Mouse (Mus musculus) left cerebral cortex, postnatal 25 days (tissue): ENCODE results near the gene Tnni2. TPM values are rescaled to one million over a fixed set of nuclear protein-coding genes. Genes with fewer than 3 reads are reported as not detected.
A peak's percentile ranks its signal among the peaks of the same experiment; 100 is the strongest.

Experiments
- DNase-seq, 2 experiments: peaks; one replicate each; pipeline ENCODE4 v3.0.0; 2022; ENCODE audit warnings: low spot score in 2 of 2, mixed read lengths in 1 of 2
- intact Hi-C: fragments of 180-260 bp; cut with DNase I; formaldehyde crosslinking; loops from one replicate; pipeline ENCODE4 v1.15.1; 2025
- total RNA-seq, 2 experiments: library from RNA; stranded (reverse); gene quantifications; 2 replicates each; pipeline ENCODE4 v1.2.3; 2021

The Tnni2 gene
- total RNA-seq, 2 experiments from 2014 or later, result not detected

DNA sequence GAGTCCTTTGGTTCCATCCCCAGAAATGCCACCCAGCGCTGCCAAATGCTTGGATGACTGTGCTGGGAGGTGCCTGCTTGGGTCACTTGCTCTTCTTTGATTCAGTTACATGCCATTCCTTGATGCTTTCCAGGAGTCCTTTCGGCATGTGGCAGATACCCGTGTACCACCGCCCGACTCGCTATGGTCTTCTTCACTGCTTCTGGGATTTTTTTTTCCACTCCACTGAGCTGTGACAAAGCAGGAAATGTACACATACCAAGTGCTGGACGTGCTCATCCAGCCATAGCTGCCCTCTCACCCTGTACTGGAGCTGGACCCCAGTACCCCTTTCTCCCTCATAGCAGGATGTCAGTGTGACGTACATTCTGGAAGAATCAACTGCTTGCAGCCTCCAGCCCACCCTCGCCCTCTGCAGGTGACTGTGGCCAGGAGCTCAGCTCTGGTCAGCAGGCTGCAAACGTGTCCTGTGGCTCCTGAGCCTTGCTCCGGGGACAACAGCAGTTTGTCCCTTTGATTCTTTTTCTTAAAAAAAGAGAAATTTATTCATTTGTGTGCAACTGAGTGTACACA, 15.9 kb upstream of the Tnni2 start:
- DNase-seq, result no peak
- intact Hi-C loops, result no loop called here

DNA sequence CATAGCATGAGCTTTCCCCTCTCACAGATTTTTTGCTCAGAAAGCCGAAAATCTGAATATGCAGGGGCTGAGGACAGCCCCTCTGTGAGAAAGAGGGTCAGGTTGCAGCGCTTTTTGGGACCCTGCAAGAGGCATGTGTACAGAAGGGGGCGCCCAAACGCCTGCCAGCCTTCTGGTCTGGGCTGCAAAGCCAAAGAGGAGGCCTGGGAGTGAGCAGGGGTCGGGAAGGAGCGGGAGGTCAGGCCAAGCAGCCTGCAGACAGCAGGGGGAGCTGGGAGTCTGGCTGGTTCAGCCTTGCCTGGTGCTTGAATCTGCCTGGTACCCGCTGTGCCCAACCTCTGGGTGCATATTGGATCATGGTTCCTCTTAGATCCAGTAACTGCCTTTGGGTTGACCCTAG, 13.4 kb upstream of the Tnni2 start:
- intact Hi-C loops, result no loop called here

DNA sequence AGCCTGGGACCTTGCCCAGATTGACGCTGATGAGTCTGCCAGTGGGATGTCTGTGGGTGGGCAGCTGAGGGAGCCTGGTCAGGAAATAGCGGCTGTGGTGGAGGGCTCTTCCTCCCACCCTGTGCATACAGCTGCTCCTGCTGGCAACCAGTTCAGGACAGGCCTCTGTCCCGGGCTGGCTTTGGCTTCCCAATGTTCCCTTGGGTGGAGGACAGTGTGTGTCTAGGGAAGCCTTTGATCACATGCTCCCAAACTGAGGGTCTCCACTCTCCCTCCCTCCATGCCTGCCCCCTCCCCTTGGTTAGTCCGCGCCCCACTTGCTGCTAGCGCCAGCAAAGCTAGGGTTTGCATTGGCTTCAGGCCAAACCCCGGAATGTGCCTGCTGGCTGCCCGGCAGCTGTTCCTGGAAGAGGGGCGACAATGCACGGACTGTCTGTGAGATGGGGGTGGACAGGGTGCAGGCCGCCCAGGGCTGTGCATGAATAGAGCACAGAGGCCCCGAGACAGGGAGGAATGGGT, 11.4 kb upstream of the Tnni2 start:
- DNase-seq, result peak; percentile 40 to 46
- intact Hi-C loops, result no loop called here

More for the DNA sequence above, 13.4 kb upstream of the Tnni2 start:
- no peak for DNase-seq

DNA sequence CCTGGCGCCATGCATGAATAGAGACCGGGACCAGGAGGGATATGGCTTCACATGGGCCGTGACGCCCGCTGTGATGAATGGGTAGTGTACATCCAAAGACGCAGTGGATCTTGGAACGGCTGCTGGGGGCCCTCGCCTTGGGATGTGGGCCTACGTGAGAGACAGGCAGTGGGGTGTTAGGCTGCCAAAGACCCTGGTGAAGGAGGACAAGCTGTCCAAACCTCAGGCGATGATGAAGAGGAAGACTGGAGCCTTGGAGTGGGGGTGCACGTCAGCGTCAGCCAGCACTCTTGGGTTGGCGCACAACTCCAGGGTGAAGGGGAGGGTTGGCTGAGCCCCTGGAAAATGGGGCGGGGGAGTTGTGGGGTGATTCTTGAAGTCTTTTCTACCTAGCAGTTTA, 10.5 kb upstream of the Tnni2 start:
- no peak for DNase-seq
- intact Hi-C loops, result no loop called here

DNA sequence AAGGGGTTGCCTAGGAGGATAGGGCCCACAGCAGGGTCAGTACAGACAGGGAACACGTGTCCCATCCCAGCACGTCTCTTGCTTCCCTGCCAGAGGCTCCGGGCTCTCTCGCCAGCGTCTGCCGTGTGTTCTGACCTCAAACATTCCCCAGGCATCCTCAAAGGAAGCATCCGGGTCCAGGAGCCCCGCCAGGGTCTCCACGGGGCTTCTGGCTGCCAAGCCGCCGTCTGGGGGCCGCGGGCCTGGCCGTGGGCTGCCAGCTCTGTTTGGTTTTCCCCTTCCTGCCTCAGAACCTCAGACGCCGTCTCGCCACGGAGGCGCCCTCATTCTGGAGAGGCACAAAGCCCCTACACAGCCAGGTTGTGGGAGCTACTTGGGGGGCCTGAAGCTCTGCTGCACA, 8.0 kb upstream of the Tnni2 start:
- intact Hi-C loops, result no loop called here
- DNase-seq, result no peak

DNA sequence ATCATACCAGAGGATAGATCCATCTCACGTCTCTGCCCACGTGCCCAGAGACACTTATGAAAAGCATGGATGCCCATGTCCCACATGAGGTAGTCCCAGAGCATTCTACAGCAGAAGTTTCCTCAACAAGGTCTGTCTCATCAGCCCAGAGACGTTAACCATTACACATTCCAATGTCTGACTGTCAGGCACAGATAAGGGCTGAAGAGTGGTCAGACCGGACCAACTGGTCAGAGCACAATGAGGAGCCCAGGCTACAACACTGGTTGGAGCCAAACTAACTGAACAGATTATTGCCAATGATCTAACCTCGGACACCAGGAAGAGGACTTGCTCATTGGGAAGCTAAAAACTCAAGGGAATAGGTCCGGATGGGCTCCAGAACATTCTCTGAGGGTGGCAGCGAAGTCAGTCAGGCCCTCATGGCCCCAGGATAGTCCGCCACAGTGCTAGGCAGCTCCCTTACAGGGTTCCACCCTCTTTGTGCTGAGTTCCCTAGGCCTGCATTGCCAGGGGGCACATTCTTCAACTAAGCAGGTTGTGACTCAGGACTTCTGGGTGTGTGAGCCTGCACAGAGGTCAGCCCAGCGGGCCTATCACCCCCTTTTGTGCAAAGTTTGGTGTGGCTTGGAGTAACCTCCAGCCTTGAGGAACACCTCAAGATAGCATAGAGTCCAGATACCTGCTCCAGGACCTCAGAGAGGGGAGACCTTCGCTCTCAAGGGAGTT, 7.3 kb upstream of the Tnni2 start, which contains the start of gene Syt8:
Gene Syt8 (plus strand): TSS at position 714 of the 729 bp plus-strand sequence.
- no peak for DNase-seq
- intact Hi-C loops, result no loop called here

DNA sequence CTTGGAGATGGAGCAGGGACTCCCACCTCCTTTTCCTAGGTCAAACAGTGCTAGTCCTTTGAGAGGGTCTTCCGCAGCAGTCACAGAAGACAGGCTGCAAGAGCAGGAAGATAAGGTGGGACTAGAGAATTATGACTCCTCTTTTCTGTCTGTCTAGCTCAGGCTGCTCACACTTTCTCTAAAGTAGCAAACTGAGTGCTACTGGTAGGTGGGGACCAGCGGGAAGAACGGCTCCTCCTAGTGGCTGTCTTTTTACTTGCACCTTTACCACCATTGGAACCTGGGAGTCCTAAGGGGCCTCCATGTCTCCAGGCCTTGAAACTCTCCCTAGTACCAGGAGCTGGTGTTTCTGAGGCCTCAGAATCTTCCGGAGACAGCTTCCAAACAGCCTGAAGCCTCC, 6.1 kb upstream of the Tnni2 start:
- peak; percentile 57 to 78 for DNase-seq
- intact Hi-C loops, result loop anchor here (1.0 kb wide), 1 partner anchor 101 kb away; no protein-coding TSS in a partner anchor

DNA sequence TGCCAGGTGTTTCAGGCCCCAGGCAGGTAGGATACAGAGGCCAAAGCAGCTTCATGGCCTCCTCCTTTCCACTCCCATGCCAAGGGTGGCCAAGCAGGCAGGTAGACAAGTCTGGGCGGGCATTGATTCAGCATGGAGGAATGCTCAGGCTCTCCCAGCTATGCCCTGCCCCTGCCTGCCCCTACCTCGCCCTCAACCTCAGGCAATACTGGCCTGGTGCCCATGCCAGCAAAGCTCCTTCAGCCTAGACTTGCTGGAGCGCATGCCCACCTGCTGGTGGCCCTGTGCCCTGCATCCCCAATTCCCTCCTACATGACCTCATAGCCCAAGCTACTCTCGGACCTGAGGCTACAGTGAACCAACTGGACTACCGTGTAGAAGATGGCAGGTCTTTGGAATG, 4.3 kb upstream of the Tnni2 start:
- DNase-seq, result no peak
- intact Hi-C loops, result no loop called here

DNA sequence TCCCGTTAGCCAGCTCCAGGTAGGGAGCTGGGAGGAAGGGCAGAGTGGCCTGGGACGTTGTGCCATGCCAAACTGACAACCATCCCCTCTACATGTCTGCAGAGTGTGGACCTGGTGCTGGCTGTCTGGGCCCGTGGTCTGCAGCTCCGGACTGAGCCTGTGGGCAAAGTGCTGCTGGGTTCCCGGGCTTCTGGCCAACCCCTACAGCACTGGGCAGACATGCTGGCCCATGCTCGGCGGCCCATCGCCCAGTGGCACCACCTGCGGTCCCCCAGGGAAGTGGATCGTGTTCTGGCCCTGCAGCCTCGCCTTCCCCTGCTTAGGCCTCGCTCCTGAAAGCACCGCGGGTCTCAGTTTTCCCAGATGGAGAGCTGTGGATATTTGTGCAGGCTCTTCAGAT, 1.6 kb upstream of the Tnni2 start:
- DNase-seq, result no peak
- intact Hi-C loops, result loop anchor here (1.0 to 5.0 kb wide), 4 partner anchors 57 to 232 kb away; no protein-coding TSS in a partner anchor

DNA sequence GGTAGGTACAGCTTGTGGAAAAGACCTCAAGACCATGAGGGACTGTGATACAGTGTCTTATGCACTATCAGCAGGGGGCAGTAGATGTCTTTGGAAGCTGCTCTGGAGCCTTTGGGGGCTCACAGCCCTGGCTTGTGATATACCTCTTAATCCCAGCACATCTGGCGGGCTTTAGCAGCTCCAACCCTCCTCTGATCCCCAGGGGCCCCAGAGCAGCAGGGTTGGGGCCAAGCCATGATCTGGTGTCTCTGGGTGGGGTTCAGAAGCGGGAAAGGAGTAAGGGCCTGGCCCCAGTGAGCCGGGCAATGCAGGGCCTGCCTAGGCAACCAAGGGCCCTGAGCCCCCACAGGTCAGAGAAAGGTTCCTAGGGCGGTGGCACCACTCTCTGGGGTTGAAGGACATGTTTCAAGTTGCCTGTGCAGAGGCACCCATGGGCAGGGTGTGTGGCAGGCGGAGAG, 922 bp upstream of the Tnni2 start:
- intact Hi-C loops, result loop anchor here (1.0 to 5.0 kb wide), 4 partner anchors 56 to 232 kb away; no protein-coding TSS in a partner anchor
- peak; percentile 33 to 39 for DNase-seq

DNA sequence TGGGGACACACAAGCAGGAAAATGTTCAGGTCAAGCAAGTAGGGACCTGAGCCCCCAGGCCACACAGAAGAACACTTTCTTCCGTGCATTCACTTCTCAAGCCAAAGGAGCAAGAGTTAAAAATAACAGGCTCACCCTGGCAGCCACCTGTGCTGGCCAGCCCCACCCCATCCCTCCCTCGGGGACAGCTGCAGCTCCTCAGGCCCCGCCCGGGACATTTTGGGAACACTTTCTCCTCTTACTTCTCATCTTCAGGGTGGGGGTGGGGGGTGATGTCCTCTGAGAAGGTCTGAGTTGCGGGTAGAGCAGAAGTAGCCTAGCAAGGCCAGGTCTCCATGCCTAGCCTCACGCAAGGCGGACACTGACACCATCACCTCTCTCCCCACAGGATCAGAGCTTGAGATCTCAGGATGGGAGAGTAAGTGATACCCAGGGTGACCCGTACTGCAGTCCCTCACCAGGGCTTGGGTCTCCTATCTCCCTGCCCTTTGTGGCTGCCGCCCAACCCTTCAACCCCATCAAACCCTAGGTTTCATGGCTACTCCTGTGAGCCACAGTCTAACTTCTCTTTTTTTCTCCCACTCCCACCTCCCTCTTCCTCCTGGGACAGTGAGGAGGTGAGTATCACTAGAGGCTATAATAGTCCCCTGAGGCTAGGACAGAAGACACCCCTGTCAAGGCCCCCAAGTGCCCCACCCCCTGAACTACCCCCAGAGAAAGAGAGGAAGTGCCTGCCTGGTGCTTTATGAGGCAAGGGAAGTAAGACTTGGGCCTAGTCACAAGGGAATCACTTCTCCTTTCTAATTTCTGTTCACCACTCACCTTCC, 686 bp downstream of the Tnni2 start:
- intact Hi-C loops, result loop anchor here (5.0 kb wide), 2 partner anchors 95 to 230 kb away; no protein-coding TSS in a partner anchor
- DNase-seq, result no peak

DNA sequence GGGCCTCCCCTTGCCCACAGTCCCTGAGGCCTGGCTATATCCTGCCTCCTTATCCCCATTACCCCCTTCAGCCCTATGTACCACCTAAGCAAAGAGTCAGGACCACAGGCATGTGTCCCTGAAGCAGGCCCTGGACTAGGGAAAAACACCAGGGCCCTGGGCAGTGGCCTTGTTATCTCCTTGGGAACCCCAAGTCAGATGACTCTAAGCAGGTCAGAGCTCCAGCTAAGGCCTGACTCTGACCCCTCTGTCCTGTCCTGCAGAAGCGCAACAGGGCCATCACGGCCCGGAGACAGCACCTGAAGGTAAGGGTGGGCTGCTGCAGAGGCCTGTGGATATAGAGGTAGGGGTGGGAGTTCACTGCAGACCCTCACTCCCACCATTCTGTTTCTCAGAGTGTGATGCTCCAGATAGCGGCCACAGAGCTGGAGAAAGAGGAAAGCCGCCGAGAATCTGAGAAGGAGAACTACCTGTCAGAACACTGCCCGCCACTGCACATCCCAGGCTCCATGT, 1.4 kb downstream of the Tnni2 start:
- no peak for DNase-seq
- intact Hi-C loops, result loop anchor here (5.0 kb wide), 2 partner anchors 94 to 229 kb away; no protein-coding TSS in a partner anchor

DNA sequence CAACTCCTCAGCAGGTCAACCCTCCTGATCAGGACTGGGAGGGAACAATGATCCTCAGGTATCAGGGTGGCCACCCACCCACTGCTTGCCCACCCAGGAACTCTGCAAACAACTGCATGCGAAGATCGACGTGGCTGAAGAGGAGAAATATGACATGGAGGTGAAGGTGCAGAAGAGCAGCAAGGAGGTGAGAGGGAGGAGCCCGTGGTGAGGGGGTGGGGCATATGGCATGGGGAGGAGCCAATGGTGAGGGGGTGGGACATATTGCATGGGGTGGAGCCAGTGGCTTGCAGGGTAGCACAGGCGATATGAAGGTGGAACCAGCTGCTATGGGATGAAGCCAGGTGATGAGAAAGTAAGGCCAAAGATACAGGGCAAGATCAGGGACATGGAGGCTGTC, 1.9 kb downstream of the Tnni2 start:
- intact Hi-C loops, result loop anchor here (5.0 kb wide), 2 partner anchors 94 to 229 kb away; no protein-coding TSS in a partner anchor
- DNase-seq, result no peak

DNA sequence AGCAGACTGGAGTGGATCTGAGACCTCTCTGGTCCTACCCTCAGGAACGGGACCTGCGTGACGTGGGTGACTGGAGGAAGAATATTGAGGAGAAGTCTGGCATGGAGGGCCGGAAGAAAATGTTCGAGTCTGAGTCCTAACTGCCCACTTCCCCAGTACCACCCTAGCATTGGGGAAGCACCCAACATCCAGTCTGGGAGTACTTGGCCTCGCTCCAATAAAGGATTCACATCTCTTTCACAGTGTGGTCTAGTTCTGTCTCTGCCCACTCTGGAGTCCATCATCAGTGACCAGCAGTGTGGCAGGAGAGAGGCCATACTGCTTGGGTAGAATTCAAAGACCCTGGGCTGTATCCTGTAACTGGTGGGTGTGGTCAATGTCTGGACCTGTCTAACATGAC, 2.6 kb downstream of the Tnni2 start:
- DNase-seq, result no peak
- intact Hi-C loops, result loop anchor here (5.0 kb wide), 2 partner anchors 93 to 228 kb away; no protein-coding TSS in a partner anchor

DNA sequence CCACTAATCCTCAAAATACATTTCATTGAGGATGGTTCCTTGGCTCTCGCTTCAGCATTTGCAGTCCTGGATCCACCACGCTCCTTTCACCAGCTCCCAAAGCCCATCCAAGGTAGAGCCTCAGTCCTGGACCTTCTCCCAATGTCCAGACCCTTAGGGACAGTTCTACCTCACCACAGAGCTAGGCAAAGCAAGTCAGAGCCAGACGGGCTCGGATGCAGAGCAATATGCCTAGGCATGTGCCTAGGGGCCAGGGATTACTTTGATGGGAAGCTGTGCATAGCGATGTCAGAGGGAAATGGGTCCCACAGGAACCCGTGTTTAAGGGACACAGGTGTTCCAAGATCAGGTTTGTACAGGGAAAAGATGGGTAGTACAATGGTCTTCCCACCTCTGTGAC, 3.7 kb downstream of the Tnni2 start:
- intact Hi-C loops, result no loop called here
- DNase-seq, result no peak

DNA sequence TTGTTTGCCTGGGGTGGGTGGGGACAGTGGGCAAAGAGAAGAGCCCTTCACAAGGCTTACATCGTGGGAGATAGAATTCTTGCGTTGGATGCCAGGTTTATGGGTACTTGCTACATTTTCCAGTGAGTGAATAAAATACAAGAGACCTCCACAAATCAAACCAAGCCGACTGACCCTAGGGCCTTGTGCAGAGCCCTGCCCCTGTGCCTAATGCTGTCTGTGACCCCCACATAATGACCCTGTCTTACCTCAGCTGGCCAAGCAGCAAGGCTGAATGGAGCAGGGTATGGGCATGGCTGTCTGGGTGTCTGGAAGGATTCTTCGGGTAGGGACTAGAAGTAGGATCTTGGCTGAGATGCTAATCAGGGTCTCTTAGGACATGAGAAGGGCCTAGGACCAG, 4.7 kb downstream of the Tnni2 start:
- no peak for DNase-seq
- intact Hi-C loops, result no loop called here

DNA sequence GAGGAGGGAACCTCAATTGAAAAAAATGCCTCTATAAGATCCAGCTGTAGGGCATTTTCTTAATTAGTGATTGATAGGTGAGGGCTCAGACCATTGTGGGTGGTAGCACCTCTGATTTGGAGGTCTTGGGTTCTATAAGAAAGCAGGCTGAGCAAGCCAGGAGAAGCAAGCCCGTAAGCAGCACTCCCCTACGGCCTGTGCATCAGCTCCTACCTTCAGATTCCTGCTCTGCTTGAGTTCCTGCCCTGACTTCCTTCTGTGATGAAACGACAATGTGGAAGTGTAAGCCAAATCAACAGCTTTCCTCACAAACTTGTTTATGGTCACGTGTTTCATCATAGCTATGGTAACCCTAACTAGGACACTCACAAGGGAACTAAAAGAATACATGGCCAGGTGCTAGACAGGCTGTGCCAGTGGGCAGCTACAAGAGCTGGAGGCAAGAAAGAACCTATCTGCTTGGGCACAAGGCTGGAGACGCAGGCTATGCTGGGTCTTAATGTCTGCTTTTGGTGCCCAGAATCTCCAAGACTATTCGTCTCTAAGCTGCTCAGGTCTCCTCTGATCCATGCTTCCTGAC, 7.5 kb downstream of the Tnni2 start:
- intact Hi-C loops, result no loop called here
- no peak for DNase-seq

DNA sequence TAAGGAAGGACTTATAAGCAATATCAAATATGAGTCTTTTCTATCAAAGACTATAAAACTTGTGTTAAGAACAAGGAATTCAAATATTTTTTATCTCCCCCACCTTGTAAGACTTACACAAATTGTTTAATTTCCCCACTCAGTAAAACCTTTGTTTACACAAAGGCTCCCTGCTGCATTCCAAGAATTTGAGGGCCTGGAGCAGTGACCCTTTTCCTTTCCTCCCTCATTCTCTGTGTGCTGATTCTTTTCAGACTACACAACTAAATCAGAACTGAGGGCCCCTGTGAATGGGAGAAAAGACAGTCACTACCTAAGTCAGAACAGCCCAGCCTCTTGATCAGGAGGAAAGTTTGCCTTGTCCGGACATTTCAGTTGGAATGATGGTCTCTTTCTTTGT, 13.1 kb downstream of the Tnni2 start:
- DNase-seq, result no peak
- intact Hi-C loops, result no loop called here

DNA sequence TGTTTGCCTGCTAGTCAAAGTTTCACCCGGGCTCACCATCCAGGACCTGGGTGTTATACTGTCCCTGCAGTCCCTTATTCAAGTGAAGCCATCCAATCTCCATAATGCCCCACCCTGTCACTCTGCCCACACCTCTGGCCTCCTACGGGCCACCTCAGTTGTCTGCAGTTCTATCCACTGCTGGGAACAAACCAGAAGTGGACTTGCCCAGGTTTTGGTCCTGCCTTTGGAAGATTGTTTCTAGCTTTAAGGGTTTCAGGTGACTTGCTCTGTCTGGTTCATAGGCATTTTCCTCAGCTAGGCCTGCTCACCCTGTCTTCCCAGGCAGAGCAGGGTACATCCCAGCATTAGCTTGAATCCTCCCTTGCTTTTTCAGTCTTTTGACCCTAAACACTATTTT, 13.6 kb downstream of the Tnni2 start:
- DNase-seq, result no peak

More for the DNA sequence above, 13.6 kb downstream of the Tnni2 start:
- intact Hi-C loops, result no loop called here
